Mouse (Mus musculus) natural killer cell, adult 2 months (primary cell): ENCODE data around the gene Nrgn.
A peak's percentile ranks its signal among the peaks of the same experiment; 100 is the strongest.

Source experiments
- DNase-seq, 2 experiments: peaks; one replicate each; pipeline ENCODE4 v3.0.0; 2022; ENCODE audit warnings: low spot score in 2 of 2

Gene Nrgn

GRCm38 (mm10) chr9:37554838-37555748, 2.4 kb upstream of the Nrgn start, which contains the start of gene Siae:
TSS of gene Siae (plus strand) at chr9:37555698.
- no peak for DNase-seq

GRCm38 (mm10) chr9:37554279-37554678, 1.6 kb upstream of the Nrgn start:
- DNase-seq, result peak; percentile 37 to 61

- peak in 1 of 2 experiments; percentile 21 for DNase-seq
Observed at GRCm38 (mm10) chr9:37551751-37552531, 763 bp downstream of the Nrgn start.

- no peak for DNase-seq
Observed at GRCm38 (mm10) chr9:37550435-37550834, 2.3 kb downstream of the Nrgn start.

GRCm38 (mm10) chr9:37546889-37547288, 5.8 kb downstream of the Nrgn start:
- DNase-seq, result no peak

- DNase-seq, result no peak
Observed at GRCm38 (mm10) chr9:37545847-37546452, 6.8 kb downstream of the Nrgn start.

GRCm38 (mm10) chr9:37545166-37545610, 7.5 kb downstream of the Nrgn start:
- no peak for DNase-seq

- DNase-seq, result peak; percentile 29 to 51
Observed at GRCm38 (mm10) chr9:37544447-37545165, 8.1 kb downstream of the Nrgn start.

- no peak for DNase-seq
Observed at GRCm38 (mm10) chr9:37543869-37544440, 8.7 kb downstream of the Nrgn start.

- DNase-seq, result no peak
Observed at GRCm38 (mm10) chr9:37541851-37542642, 10.7 kb downstream of the Nrgn start.

GRCm38 (mm10) chr9:37540701-37541575, 11.8 kb downstream of the Nrgn start:
- no peak for DNase-seq

- no peak for DNase-seq
Observed at GRCm38 (mm10) chr9:37540226-37540625, 12.5 kb downstream of the Nrgn start.

- DNase-seq, result no peak
Observed at GRCm38 (mm10) chr9:37539170-37540025, 13.3 kb downstream of the Nrgn start, which contains the start of gene Vsig2. TSS of gene Vsig2 (plus strand) at chr9:37539255.

- DNase-seq, result no peak
Observed at GRCm38 (mm10) chr9:37537658-37538250, 14.9 kb downstream of the Nrgn start.

GRCm38 (mm10) chr9:37536851-37537250, 15.9 kb downstream of the Nrgn start:
- no peak for DNase-seq

GRCm38 (mm10) chr9:37530888-37531705, 21.6 kb downstream of the Nrgn start:
- no peak for DNase-seq
